In the genomic region with DNA sequence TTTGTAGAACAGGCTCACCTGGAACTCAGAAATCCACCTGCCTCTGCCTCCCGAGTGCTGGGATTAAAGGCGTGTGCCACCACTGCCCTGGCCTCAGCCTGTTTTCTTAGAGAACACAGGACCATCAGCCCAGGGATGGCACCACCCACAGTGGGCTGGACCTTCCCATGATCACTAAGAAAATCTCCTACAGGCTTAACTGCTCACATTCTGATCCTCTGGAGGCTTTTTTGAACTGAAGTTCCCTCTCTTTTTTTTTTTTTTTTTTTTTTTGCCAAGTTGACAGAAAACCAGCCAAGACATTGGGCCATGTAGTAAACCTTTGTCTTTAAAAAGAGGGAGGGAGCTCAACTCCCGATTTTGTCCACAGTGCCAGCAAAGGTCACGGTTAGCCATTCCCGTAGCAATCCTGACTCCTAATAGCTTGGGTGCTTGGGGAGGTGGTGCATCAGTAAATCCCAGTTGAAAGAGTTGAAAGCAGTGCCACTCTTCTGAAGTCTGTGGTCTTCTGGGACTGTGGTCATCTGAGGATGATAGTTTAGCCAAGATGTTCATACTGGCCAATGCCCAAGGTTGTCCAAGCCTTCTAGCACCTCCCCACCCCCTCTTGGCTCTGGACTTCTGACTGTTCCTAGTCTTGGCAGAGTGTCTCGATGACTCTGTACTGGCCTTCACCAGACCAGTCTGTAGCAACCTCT, we compare ENCODE assay signal across 10 mouse cellular contexts. TPM values are rescaled to one million over a fixed set of nuclear protein-coding genes. Genes with fewer than 3 reads are reported as not detected.
DNase-seq lines count a peak whose midpoint lies in the region.
"Had no signal": no experiment of that assay in that cellular context is flagged by ENCODE, and none has a peak within 500 bp of the region (broad histone marks: within the 10 kb centered on the region; RNA-seq: fewer than 3 reads in every experiment).

No protein-coding gene starts in this region.

- DNase-seq in kidney, postnatal 36 days = peak; percentile 49 to 56
- DNase-seq in kidney, postnatal 10 days = no peak
- DNase-seq in 3T3-L1 (ENCODE audit: low read depth, low spot score) = peak; percentile 79
- peak; percentile 95 for DNase-seq in NIH3T3 (ENCODE audit: low read depth)
- no peak for DNase-seq in cerebellum, postnatal 25 days
- no peak for DNase-seq in left cerebral cortex, adult 8-10 months (ENCODE audit: low spot score in 2 of 2)

- peaks cover 4% of the 10 kb centered on the region for H3K4me1 ChIP-seq in brown adipose tissue, adult 24 weeks (ENCODE audit: control insufficient read depth, insufficient read depth, insufficient read length, low read length)

- H3K4me3 ChIP-seq in brown adipose tissue, adult 24 weeks (ENCODE audit: insufficient read depth, low read depth, low read length) = no peak overlapping the region
- H3K4me3 ChIP-seq: hindbrain, embryonic 10.5 days had no signal

- H3K27ac ChIP-seq in brown adipose tissue, adult 24 weeks (replicated peaks; ENCODE audit: low read depth, low read length) = peak overlapping the region; percentile 4
- H3K27ac ChIP-seq: hindbrain, embryonic 10.5 days; liver, embryonic 14.5 days had no signal

RNA-seq across cellular contexts. Expression of a gene that starts 2.2 kb away (rescaled TPM):
- polyA plus RNA-seq in brown adipose tissue, adult 24 weeks (2012; ENCODE audit: insufficient read depth, insufficient read length, missing spikeins) = 7.8 and 13.4 TPM in 2 replicates
- total RNA-seq in left cerebral cortex, adult 8-10 months (2022) = 10 to 100 TPM; 23.4 to 31.5 (median 26.9) TPM

RNA-seq across cellular contexts. Expression of a gene that starts 11.2 kb away (rescaled TPM):
- 0.63 and 1.5 TPM in 2 replicates for polyA plus RNA-seq in brown adipose tissue, adult 24 weeks (2012; ENCODE audit: insufficient read depth, insufficient read length, missing spikeins)
- total RNA-seq in left cerebral cortex, adult 8-10 months (2022) = under 1 TPM in 3 of 4 experiments, not detected in 1; 0.19 to 0.87 (median 0.70) TPM
- total RNA-seq: left cerebral cortex, adult 18-20 months had no signal

RNA-seq across cellular contexts. Expression of a gene that starts 20.6 kb away (rescaled TPM):
- 24.6 and 40.2 TPM in 2 replicates for polyA plus RNA-seq in brown adipose tissue, adult 24 weeks (2012; ENCODE audit: insufficient read depth, insufficient read length, missing spikeins)
- 10 to 100 TPM; 18.6 to 27.4 (median 23.4) TPM for total RNA-seq in left cerebral cortex, adult 8-10 months (2022)

Comparison
In these comparisons a context has a peak if more than half of its experiments do, and no peak if none do; other contexts are left out.
1. DNase-seq: peak in kidney, postnatal 36 days (2 of 2), 3T3-L1 (single experiment) and NIH3T3 (single experiment); none in kidney, postnatal 10 days (single experiment), cerebellum, postnatal 25 days (0 of 2) and left cerebral cortex, adult 8-10 months (0 of 2).